Mouse (Mus musculus): ENCODE results near the gene Ogdhl. TPM values are rescaled to one million over a fixed set of nuclear protein-coding genes. Genes with fewer than 3 reads are reported as not detected.

The Ogdhl gene
- polyA plus RNA-seq, 1 experiment from 2014 or later, result 18.6 TPM

- no peaks in the 10 kb centered on the region for H3K27me3 ChIP-seq (ENCODE audit: control insufficient read depth, insufficient read depth, low read length)
- no peaks in the 10 kb centered on the region for H3K9me3 ChIP-seq (ENCODE audit: control insufficient read depth, low read length)
- H3K4me1 ChIP-seq (ENCODE audit: control insufficient read depth, insufficient read depth, low read length), result peaks cover 3% of the 10 kb centered on the region; the same call in 1 of the 2 replicates
- H3K4me2 ChIP-seq (ENCODE audit: low read depth), result no peak overlapping the region
- WGBS, result 80% methylated on average over 9 of the region's 9 CpGs
- no peak overlapping the region for H3K27ac ChIP-seq (ENCODE audit: low read depth, low read length)
- no peak for ATAC-seq (ENCODE audit: insufficient read depth, low FRiP score, low TSS enrichment)
- no peaks in the 10 kb centered on the region; the same call in 1 of the 2 replicates for H3K36me3 ChIP-seq (ENCODE audit: control insufficient read depth, insufficient read depth, low read length)
- no peak overlapping the region for H3K9ac ChIP-seq (ENCODE audit: low read length)
- DNase-seq (ENCODE audit: low spot score), result no peak
- no peak overlapping the region for H3K4me3 ChIP-seq (ENCODE audit: low read depth, low read length)
Observed at GRCm38 (mm10) chr14:32327366-32327765, 5.5 kb downstream of the Ogdhl start.

GRCm38 (mm10) chr14:32332515-32333445 is 11.0 kb downstream of the Ogdhl start:
- ATAC-seq (ENCODE audit: insufficient read depth, low FRiP score, low TSS enrichment), result no peak

GRCm38 (mm10) chr14:32336021-32336420 is 14.2 kb downstream of the Ogdhl start:
- no peak overlapping the region for H3K9ac ChIP-seq (ENCODE audit: low read length)
- no peaks in the 10 kb centered on the region for H3K4me1 ChIP-seq (ENCODE audit: control insufficient read depth, insufficient read depth, low read length)
- ATAC-seq (ENCODE audit: insufficient read depth, low FRiP score, low TSS enrichment) (no peak), DNase-seq (ENCODE audit: low spot score) (no peak)
- H3K4me3 ChIP-seq (ENCODE audit: low read depth, low read length), result no peak overlapping the region
- H3K27ac ChIP-seq (ENCODE audit: low read depth, low read length), result no peak overlapping the region
- 87% methylated on average over 6 of the region's 6 CpGs for WGBS
- H3K27me3 ChIP-seq (ENCODE audit: control insufficient read depth, insufficient read depth, low read length), result no peaks in the 10 kb centered on the region
- H3K4me2 ChIP-seq (ENCODE audit: low read depth), result no peak overlapping the region
- H3K9me3 ChIP-seq (ENCODE audit: control insufficient read depth, low read length), result no peaks in the 10 kb centered on the region
- peaks cover 6% of the 10 kb centered on the region for H3K36me3 ChIP-seq (ENCODE audit: control insufficient read depth, insufficient read depth, low read length)

More at GRCm38 (mm10) chr14:32332515-32333445, 11.0 kb downstream of the Ogdhl start:
- Histone ChIP-seq H3K4me3 (ENCODE audit: low read depth, low read length) (no peak overlapping the region), H3K4me2 (ENCODE audit: low read depth) (no peak overlapping the region), H3K36me3 (ENCODE audit: control insufficient read depth, insufficient read depth, low read length) (peaks cover 3% of the 10 kb centered on the region; the same call in 1 of the 2 replicates), H3K27ac (ENCODE audit: low read depth, low read length) (no peak overlapping the region), H3K4me1 (ENCODE audit: control insufficient read depth, insufficient read depth, low read length) (no peaks in the 10 kb centered on the region), H3K9ac (ENCODE audit: low read length) (no peak overlapping the region), H3K9me3 (ENCODE audit: control insufficient read depth, low read length) (no peaks in the 10 kb centered on the region), H3K27me3 (ENCODE audit: control insufficient read depth, insufficient read depth, low read length) (no peaks in the 10 kb centered on the region)
- DNase-seq (ENCODE audit: low spot score), result no peak
- WGBS, result 87% methylated on average over 20 of the region's 20 CpGs

GRCm38 (mm10) chr14:32336547-32336946 is 14.7 kb downstream of the Ogdhl start:
- H3K4me3 ChIP-seq (ENCODE audit: low read depth, low read length), result no peak overlapping the region
- no peak overlapping the region for H3K9ac ChIP-seq (ENCODE audit: low read length)
- H3K4me2 ChIP-seq (ENCODE audit: low read depth), result no peak overlapping the region
- ATAC-seq (ENCODE audit: insufficient read depth, low FRiP score, low TSS enrichment) (no peak), DNase-seq (ENCODE audit: low spot score) (no peak)
- WGBS, result 89% methylated on average over 11 of the region's 11 CpGs
- H3K27me3 ChIP-seq (ENCODE audit: control insufficient read depth, insufficient read depth, low read length), result no peaks in the 10 kb centered on the region
- H3K36me3 ChIP-seq (ENCODE audit: control insufficient read depth, insufficient read depth, low read length), result peaks cover 10% of the 10 kb centered on the region
- no peak overlapping the region for H3K27ac ChIP-seq (ENCODE audit: low read depth, low read length)
- no peaks in the 10 kb centered on the region for H3K9me3 ChIP-seq (ENCODE audit: control insufficient read depth, low read length)
- H3K4me1 ChIP-seq (ENCODE audit: control insufficient read depth, insufficient read depth, low read length), result no peaks in the 10 kb centered on the region

GRCm38 (mm10) chr14:32341823-32342222 is 20.0 kb downstream of the Ogdhl start:
- H3K4me2 ChIP-seq (ENCODE audit: low read depth), result no peak overlapping the region
- H3K9ac ChIP-seq (ENCODE audit: low read length), result no peak overlapping the region
- H3K4me3 ChIP-seq (ENCODE audit: low read depth, low read length), result no peak overlapping the region
- H3K36me3 ChIP-seq (ENCODE audit: control insufficient read depth, insufficient read depth, low read length), result peaks cover 10% of the 10 kb centered on the region
- 95% methylated on average over 7 of the region's 7 CpGs for WGBS
- H3K9me3 ChIP-seq (ENCODE audit: control insufficient read depth, low read length), result no peaks in the 10 kb centered on the region
- no peak overlapping the region for H3K27ac ChIP-seq (ENCODE audit: low read depth, low read length)
- no peaks in the 10 kb centered on the region for H3K4me1 ChIP-seq (ENCODE audit: control insufficient read depth, insufficient read depth, low read length)
- no peak for ATAC-seq (ENCODE audit: insufficient read depth, low FRiP score, low TSS enrichment)
- DNase-seq (ENCODE audit: low spot score), result no peak
- H3K27me3 ChIP-seq (ENCODE audit: control insufficient read depth, insufficient read depth, low read length), result no peaks in the 10 kb centered on the region

- H3K9me3 ChIP-seq (ENCODE audit: control insufficient read depth, low read length), result no peaks in the 10 kb centered on the region
- H3K36me3 ChIP-seq (ENCODE audit: control insufficient read depth, insufficient read depth, low read length), result peaks cover 7% of the 10 kb centered on the region
- DNase-seq (ENCODE audit: low spot score) (no peak), ATAC-seq (ENCODE audit: insufficient read depth, low FRiP score, low TSS enrichment) (no peak)
- no peak overlapping the region for H3K27ac ChIP-seq (ENCODE audit: low read depth, low read length)
- no peak overlapping the region for H3K4me2 ChIP-seq (ENCODE audit: low read depth)
- 88% methylated on average over 7 of the region's 7 CpGs for WGBS
- no peak overlapping the region for H3K4me3 ChIP-seq (ENCODE audit: low read depth, low read length)
- no peak overlapping the region for H3K9ac ChIP-seq (ENCODE audit: low read length)
- H3K27me3 ChIP-seq (ENCODE audit: control insufficient read depth, insufficient read depth, low read length), result no peaks in the 10 kb centered on the region
- H3K4me1 ChIP-seq (ENCODE audit: control insufficient read depth, insufficient read depth, low read length), result no peaks in the 10 kb centered on the region
Observed at GRCm38 (mm10) chr14:32344176-32344575, 22.4 kb downstream of the Ogdhl start.

- H3K9me3 ChIP-seq (ENCODE audit: control insufficient read depth, low read length), result no peaks in the 10 kb centered on the region
- no peaks in the 10 kb centered on the region for H3K27me3 ChIP-seq (ENCODE audit: control insufficient read depth, insufficient read depth, low read length)
- H3K36me3 ChIP-seq (ENCODE audit: control insufficient read depth, insufficient read depth, low read length), result peaks cover 7% of the 10 kb centered on the region
- no peak overlapping the region for H3K9ac ChIP-seq (ENCODE audit: low read length)
- no peak overlapping the region for H3K4me3 ChIP-seq (ENCODE audit: low read depth, low read length)
- DNase-seq (ENCODE audit: low spot score) (no peak), ATAC-seq (ENCODE audit: insufficient read depth, low FRiP score, low TSS enrichment) (no peak)
- H3K27ac ChIP-seq (ENCODE audit: low read depth, low read length), result no peak overlapping the region
- H3K4me1 ChIP-seq (ENCODE audit: control insufficient read depth, insufficient read depth, low read length), result no peaks in the 10 kb centered on the region
- WGBS, result 89% methylated on average over 7 of the region's 10 CpGs
- no peak overlapping the region for H3K4me2 ChIP-seq (ENCODE audit: low read depth)
Observed at GRCm38 (mm10) chr14:32344694-32345093, 22.9 kb downstream of the Ogdhl start.

GRCm38 (mm10) chr14:32347307-32347706 is 25.5 kb downstream of the Ogdhl start:
- Histone ChIP-seq H3K4me2 (ENCODE audit: low read depth) (no peak overlapping the region), H3K9me3 (ENCODE audit: control insufficient read depth, low read length) (no peaks in the 10 kb centered on the region), H3K4me1 (ENCODE audit: control insufficient read depth, insufficient read depth, low read length) (no peaks in the 10 kb centered on the region), H3K27ac (ENCODE audit: low read depth, low read length) (no peak overlapping the region), H3K4me3 (ENCODE audit: low read depth, low read length) (no peak overlapping the region), H3K27me3 (ENCODE audit: control insufficient read depth, insufficient read depth, low read length) (no peaks in the 10 kb centered on the region), H3K9ac (ENCODE audit: low read length) (no peak overlapping the region), H3K36me3 (ENCODE audit: control insufficient read depth, insufficient read depth, low read length) (no peaks in the 10 kb centered on the region)
- DNase-seq (ENCODE audit: low spot score) (no peak), ATAC-seq (ENCODE audit: insufficient read depth, low FRiP score, low TSS enrichment) (no peak)
- 93% methylated on average over 9 of the region's 9 CpGs for WGBS

Measured in neural tube, embryonic 11.5 days (tissue).